In the genomic region with DNA sequence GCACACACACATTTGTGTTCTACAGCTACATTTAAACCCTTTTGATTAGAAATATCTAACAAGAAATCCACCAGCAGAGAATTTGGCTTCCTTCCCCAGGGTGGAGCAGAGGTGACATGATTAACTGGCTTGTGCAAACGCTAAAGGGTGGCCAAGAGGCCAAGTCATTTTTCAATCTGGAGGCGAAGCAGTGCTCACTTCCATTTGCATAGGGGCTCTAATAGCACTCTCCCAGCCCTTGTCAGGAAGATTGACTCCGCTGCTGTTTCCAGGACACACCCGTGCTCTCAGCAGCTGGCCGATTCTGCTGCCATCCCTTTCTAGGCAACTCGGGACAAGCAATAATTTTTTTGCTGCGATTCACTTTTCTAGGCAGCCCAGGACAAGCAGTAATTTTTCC, we compare ENCODE assay signal across 10 mouse cellular contexts. TPM values are rescaled to one million over a fixed set of nuclear protein-coding genes. Genes with fewer than 3 reads are reported as not detected.
DNase-seq lines count a peak whose midpoint lies in the region; ATAC-seq and TF ChIP-seq lines count a peak whose summit lies in the region.
"Had no signal": no experiment of that assay in that cellular context is flagged by ENCODE, and none has a peak within 500 bp of the region (broad histone marks: within the 10 kb centered on the region; RNA-seq: fewer than 3 reads in every experiment).

No protein-coding gene starts in this region.

- peaks cover 19% of the 10 kb centered on the region for H3K4me1 ChIP-seq in embryonic facial prominence, embryonic 10.5 days
- H3K4me1 ChIP-seq in liver, postnatal 0 days (ENCODE audit: insufficient read depth), result peaks cover 18% of the 10 kb centered on the region

- no peak for TF ChIP-seq CTCF in liver, postnatal 0 days (IDR thresholded peaks at IDR 0.05; ENCODE audit: low read depth)

- no peak overlapping the region for H3K4me2 ChIP-seq in liver, postnatal 0 days (ENCODE audit: low read depth, low read length)
- H3K4me2 ChIP-seq: embryonic facial prominence, embryonic 15.5 days had no signal

- H3K4me3 ChIP-seq in embryonic facial prominence, embryonic 10.5 days, result no peak overlapping the region
- no peak overlapping the region for H3K4me3 ChIP-seq in liver, postnatal 0 days (ENCODE audit: low read depth, low read length)
- H3K4me3 ChIP-seq: embryonic facial prominence, embryonic 15.5 days had no signal

- no peak overlapping the region for H3K27ac ChIP-seq in embryonic facial prominence, embryonic 10.5 days (replicated peaks)
- no peak overlapping the region for H3K27ac ChIP-seq in liver, postnatal 0 days (ENCODE audit: low read depth)
- H3K27ac ChIP-seq: embryonic facial prominence, embryonic 15.5 days had no signal

- intact Hi-C loops in left cerebral cortex, postnatal 4 days (cut with DNase I), result no loop called here

- no peaks in the 10 kb centered on the region for H3K9me3 ChIP-seq in embryonic facial prominence, embryonic 10.5 days
- H3K9me3 ChIP-seq in liver, postnatal 0 days (ENCODE audit: low read length), result no peaks in the 10 kb centered on the region
- H3K9me3 ChIP-seq: embryonic facial prominence, embryonic 15.5 days had no signal

- H3K27me3 ChIP-seq in embryonic facial prominence, embryonic 10.5 days (replicated peaks; ENCODE audit: low read depth, poor library complexity, severe bottlenecking), result no peaks in the 10 kb centered on the region
- no peaks in the 10 kb centered on the region for H3K27me3 ChIP-seq in liver, postnatal 0 days (ENCODE audit: insufficient read depth, low read length)
- H3K27me3 ChIP-seq: embryonic facial prominence, embryonic 15.5 days had no signal

- H3K36me3 ChIP-seq in embryonic facial prominence, embryonic 10.5 days (replicated peaks), result no peaks in the 10 kb centered on the region
- H3K36me3 ChIP-seq in liver, postnatal 0 days (replicated peaks; ENCODE audit: insufficient read depth, low read length), result no peaks in the 10 kb centered on the region
- H3K36me3 ChIP-seq: embryonic facial prominence, embryonic 15.5 days had no signal

- 64% methylated on average over 7 of the region's 7 CpGs for WGBS in embryonic facial prominence, embryonic 10.5 days
- WGBS in liver, postnatal 0 days (ENCODE audit: insufficient replicate concordance), result 25% methylated on average over 7 of the region's 7 CpGs

- no peak overlapping the region for H3K9ac ChIP-seq in liver, postnatal 0 days (replicated peaks)
- H3K9ac ChIP-seq: embryonic facial prominence, embryonic 15.5 days had no signal

- no peak for ATAC-seq in liver, postnatal 0 days

- DNase-seq in urinary bladder, postnatal 36 days (ENCODE audit: low spot score in 2 of 2), result peak; percentile 20 to 28
- no peak for DNase-seq in urinary bladder, postnatal 10 days (ENCODE audit: low spot score)
- DNase-seq in heart, postnatal 4 days, result peak; percentile 11
- peak; percentile 52 to 66 for DNase-seq in kidney, postnatal 4 days
- DNase-seq in cerebellum, adult 11 months, result no peak
- no peak for DNase-seq in embryonic facial prominence, embryonic 10.5 days (ENCODE audit: low spot score)
- DNase-seq in liver, postnatal 0 days, result no peak
- no peak for DNase-seq in left cerebral cortex, postnatal 4 days

- TF ChIP-seq EP300 in liver, postnatal 0 days (IDR thresholded peaks at IDR 0.05; ENCODE audit: low read depth), result no peak

RNA-seq across cellular contexts. Expression of gene Rbp2, which starts 11.2 kb away (rescaled TPM):
- not detected for total RNA-seq in heart, postnatal 4 days (2021)
- polyA plus RNA-seq in embryonic facial prominence, embryonic 10.5 days (2016; fragmentation: Nextera tagmentation; extraction: Ambion mirVana), result 0.44 and 0.65 TPM in 2 replicates
- 85.5 and 94.5 TPM in 2 replicates for polyA plus RNA-seq in liver, postnatal 0 days (2015; fragmentation: Nextera tagmentation; extraction: Ambion mirVana)
- not detected for total RNA-seq in left cerebral cortex, postnatal 4 days (2021)
- total RNA-seq: left cerebral cortex, postnatal 25 days had no signal

Comparison
In these comparisons a context has a peak if more than half of its experiments do, and no peak if none do; other contexts are left out.
1. DNase-seq: peak in urinary bladder, postnatal 36 days (2 of 2), heart, postnatal 4 days (single experiment) and kidney, postnatal 4 days (2 of 2); none in urinary bladder, postnatal 10 days (single experiment), cerebellum, adult 11 months (single experiment), embryonic facial prominence, embryonic 10.5 days (single experiment), liver, postnatal 0 days (single experiment) and left cerebral cortex, postnatal 4 days (single experiment).